Mouse (Mus musculus): ENCODE results near the gene AI481877. TPM values are rescaled to one million over a fixed set of nuclear protein-coding genes. Genes with fewer than 3 reads are reported as not detected.
A peak's percentile ranks its signal among the peaks of the same experiment; 100 is the strongest.

The AI481877 gene
- polyA plus RNA-seq, 1 experiment from 2014 or later, result not detected

DNA sequence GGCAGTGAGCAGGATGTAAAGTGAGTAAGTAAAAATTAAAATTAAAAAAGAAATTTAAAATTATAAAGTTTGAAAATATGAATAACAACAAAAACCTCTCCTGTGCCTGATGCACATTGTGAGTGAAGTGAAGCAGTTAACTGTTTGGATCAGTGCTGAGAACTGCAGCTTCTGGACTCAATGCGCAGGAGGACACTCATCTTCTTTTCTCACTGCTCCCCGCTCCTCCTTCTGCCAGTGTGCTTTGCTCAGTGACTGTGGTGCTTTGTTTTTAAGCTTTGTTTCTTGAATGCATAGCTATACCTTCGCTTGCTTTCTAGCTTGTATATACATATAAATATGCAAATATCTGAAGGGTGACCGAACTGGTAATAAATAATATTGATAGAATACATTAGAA lies 30.1 kb downstream of the AI481877 start:
- no peak for ATAC-seq (ENCODE audit: insufficient number of reproducible peaks, insufficient read depth, low FRiP score, low read depth)
- 85% methylated on average over 4 of the region's 4 CpGs for WGBS
- Histone ChIP-seq H3K4me2 (replicated peaks; ENCODE audit: low read depth, low read length) (no peak overlapping the region), H3K4me3 (ENCODE audit: low read depth, low read length) (no peak overlapping the region), H3K4me1 (ENCODE audit: control insufficient read depth, insufficient read depth, low read length) (no peaks in the 10 kb centered on the region), H3K36me3 (ENCODE audit: control insufficient read depth, insufficient read depth, low read length) (no peaks in the 10 kb centered on the region), H3K9ac (replicated peaks; ENCODE audit: low read depth, low read length) (no peak overlapping the region), H3K9me3 (ENCODE audit: control insufficient read depth, low read depth, low read length) (no peaks in the 10 kb centered on the region), H3K27ac (ENCODE audit: low read length) (no peak overlapping the region), H3K27me3 (ENCODE audit: control insufficient read depth, insufficient read depth, low read length) (no peaks in the 10 kb centered on the region)

DNA sequence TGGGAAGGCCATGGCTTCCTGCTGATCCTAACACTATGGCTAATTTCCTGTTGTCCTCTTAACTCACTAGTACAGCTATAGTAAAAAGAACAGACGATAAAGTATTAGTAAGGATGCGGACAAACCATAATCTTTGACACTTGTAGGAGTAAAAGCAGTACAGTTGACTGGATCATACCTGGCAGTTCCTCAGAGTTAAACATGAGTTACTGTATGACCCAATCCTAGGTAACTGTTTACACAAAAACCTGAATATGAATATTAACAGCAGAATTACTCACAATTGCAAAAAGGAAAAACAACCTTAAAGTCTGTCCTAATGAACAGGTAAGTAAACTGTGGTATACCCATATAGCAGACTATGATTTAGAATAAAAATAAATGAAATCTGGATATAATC lies 30.9 kb downstream of the AI481877 start:
- ATAC-seq (ENCODE audit: insufficient number of reproducible peaks, insufficient read depth, low FRiP score, low read depth), result no peak
- Histone ChIP-seq H3K9me3 (ENCODE audit: control insufficient read depth, low read depth, low read length) (no peaks in the 10 kb centered on the region), H3K4me3 (ENCODE audit: low read depth, low read length) (no peak overlapping the region), H3K27ac (ENCODE audit: low read length) (no peak overlapping the region), H3K9ac (replicated peaks; ENCODE audit: low read depth, low read length) (no peak overlapping the region), H3K4me1 (ENCODE audit: control insufficient read depth, insufficient read depth, low read length) (no peaks in the 10 kb centered on the region), H3K4me2 (replicated peaks; ENCODE audit: low read depth, low read length) (no peak overlapping the region), H3K27me3 (ENCODE audit: control insufficient read depth, insufficient read depth, low read length) (no peaks in the 10 kb centered on the region), H3K36me3 (ENCODE audit: control insufficient read depth, insufficient read depth, low read length) (no peaks in the 10 kb centered on the region)
- 74% methylated on average over 2 of the region's 2 CpGs for WGBS

DNA sequence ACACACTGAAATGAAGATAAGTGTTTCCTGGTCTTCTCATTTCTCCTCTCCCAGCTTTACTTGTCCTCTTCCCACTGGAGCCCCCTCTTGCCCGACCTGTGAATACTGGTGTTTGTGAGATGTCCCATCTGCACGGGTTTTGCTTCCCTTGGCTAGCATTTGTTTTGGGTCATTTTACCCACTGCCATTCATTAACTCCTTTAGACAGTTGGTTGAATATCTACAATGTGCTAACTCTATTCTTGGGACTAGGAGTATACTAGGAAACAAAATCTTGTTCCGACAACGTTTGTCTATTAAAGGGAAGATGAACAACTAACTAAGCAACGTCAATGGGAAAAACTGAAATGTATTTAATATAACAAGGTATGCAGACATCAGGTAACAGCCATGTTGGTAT lies 32.1 kb downstream of the AI481877 start:
- no peak overlapping the region for H3K4me2 ChIP-seq (replicated peaks; ENCODE audit: low read depth, low read length)
- no peaks in the 10 kb centered on the region for H3K36me3 ChIP-seq (ENCODE audit: control insufficient read depth, insufficient read depth, low read length)
- WGBS, result 69% methylated on average over 5 of the region's 5 CpGs
- H3K4me1 ChIP-seq (ENCODE audit: control insufficient read depth, insufficient read depth, low read length), result no peaks in the 10 kb centered on the region
- no peak overlapping the region for H3K9ac ChIP-seq (replicated peaks; ENCODE audit: low read depth, low read length)
- no peaks in the 10 kb centered on the region for H3K27me3 ChIP-seq (ENCODE audit: control insufficient read depth, insufficient read depth, low read length)
- no peak for ATAC-seq (ENCODE audit: insufficient number of reproducible peaks, insufficient read depth, low FRiP score, low read depth)
- no peaks in the 10 kb centered on the region for H3K9me3 ChIP-seq (ENCODE audit: control insufficient read depth, low read depth, low read length)
- no peak overlapping the region for H3K4me3 ChIP-seq (ENCODE audit: low read depth, low read length)
- no peak overlapping the region for H3K27ac ChIP-seq (ENCODE audit: low read length)

DNA sequence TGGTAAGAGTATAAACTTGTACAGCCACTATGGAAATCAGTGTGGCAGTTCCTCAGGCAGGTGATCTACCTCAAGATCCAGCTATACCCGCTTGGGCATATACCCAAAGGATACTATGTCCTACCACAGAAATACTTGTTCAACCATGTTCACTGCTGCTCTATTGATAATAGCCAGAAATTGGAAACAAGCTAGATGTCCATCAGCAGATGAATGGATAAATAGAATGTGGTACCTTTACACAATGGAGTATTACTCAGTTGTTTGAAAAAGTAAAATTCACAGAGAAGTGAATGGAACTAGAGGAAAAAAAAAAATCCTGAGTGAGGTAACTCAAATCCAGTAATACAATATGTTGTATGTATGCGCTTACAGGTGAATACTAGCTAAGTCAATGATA lies 34.6 kb downstream of the AI481877 start:
- Histone ChIP-seq H3K9me3 (ENCODE audit: control insufficient read depth, low read depth, low read length) (no peaks in the 10 kb centered on the region), H3K4me2 (replicated peaks; ENCODE audit: low read depth, low read length) (no peak overlapping the region), H3K4me1 (ENCODE audit: control insufficient read depth, insufficient read depth, low read length) (no peaks in the 10 kb centered on the region), H3K9ac (replicated peaks; ENCODE audit: low read depth, low read length) (no peak overlapping the region), H3K36me3 (ENCODE audit: control insufficient read depth, insufficient read depth, low read length) (no peaks in the 10 kb centered on the region), H3K27ac (ENCODE audit: low read length) (no peak overlapping the region), H3K27me3 (ENCODE audit: control insufficient read depth, insufficient read depth, low read length) (no peaks in the 10 kb centered on the region), H3K4me3 (ENCODE audit: low read depth, low read length) (no peak overlapping the region)
- ATAC-seq (ENCODE audit: insufficient number of reproducible peaks, insufficient read depth, low FRiP score, low read depth), result no peak
- 88% methylated on average over 2 of the region's 2 CpGs for WGBS

DNA sequence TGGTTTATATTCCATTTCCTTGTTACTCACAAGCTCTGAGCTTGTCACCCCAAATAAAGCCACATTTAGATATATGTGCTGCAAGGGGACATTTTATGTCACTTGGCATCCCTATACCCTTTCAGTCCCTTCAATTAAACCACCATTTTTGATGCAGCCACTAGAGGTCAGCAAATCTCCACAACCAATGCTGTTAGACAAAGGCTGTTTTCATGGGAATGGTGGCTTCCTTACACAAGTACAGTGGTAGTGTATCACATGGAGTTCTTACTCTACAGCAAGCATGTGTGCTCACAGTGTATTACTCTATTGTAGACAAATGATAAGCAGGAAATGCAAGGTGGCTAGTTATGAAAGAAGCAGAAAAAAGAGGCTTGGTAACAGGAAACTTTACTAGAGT lies 42.4 kb downstream of the AI481877 start:
- Histone ChIP-seq H3K27me3 (ENCODE audit: control insufficient read depth, insufficient read depth, low read length) (no peaks in the 10 kb centered on the region), H3K36me3 (ENCODE audit: control insufficient read depth, insufficient read depth, low read length) (no peaks in the 10 kb centered on the region), H3K4me1 (ENCODE audit: control insufficient read depth, insufficient read depth, low read length) (no peaks in the 10 kb centered on the region), H3K4me3 (ENCODE audit: low read depth, low read length) (no peak overlapping the region), H3K9me3 (ENCODE audit: control insufficient read depth, low read depth, low read length) (no peaks in the 10 kb centered on the region), H3K4me2 (replicated peaks; ENCODE audit: low read depth, low read length) (no peak overlapping the region), H3K27ac (ENCODE audit: low read length) (no peak overlapping the region), H3K9ac (replicated peaks; ENCODE audit: low read depth, low read length) (no peak overlapping the region)
- peak; percentile 63; the same call in 1 of the 2 replicates for ATAC-seq (ENCODE audit: insufficient number of reproducible peaks, insufficient read depth, low FRiP score, low read depth)

DNA sequence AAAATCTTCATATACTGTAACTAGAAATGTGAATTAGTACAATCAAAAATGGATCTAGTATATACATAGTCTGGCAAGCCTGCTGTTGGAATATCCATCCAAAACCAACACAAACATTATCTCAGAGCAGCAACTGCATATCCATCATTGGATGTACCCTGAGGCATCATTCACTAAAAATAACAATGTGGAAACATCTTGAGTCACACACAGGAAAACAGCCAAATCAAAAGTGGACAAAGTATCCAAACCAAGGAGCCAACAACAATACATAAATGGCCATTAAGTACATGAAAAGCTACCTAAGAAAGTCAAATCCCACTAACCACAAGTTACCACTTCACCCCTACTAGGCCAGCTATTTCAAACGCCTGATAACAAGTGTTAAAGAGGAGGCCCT lies 49.4 kb downstream of the AI481877 start:
- Histone ChIP-seq H3K4me2 (replicated peaks; ENCODE audit: low read depth, low read length) (no peak overlapping the region), H3K36me3 (ENCODE audit: control insufficient read depth, insufficient read depth, low read length) (no peaks in the 10 kb centered on the region), H3K9ac (replicated peaks; ENCODE audit: low read depth, low read length) (no peak overlapping the region), H3K27ac (ENCODE audit: low read length) (no peak overlapping the region), H3K9me3 (ENCODE audit: control insufficient read depth, low read depth, low read length) (no peaks in the 10 kb centered on the region), H3K4me3 (ENCODE audit: low read depth, low read length) (no peak overlapping the region), H3K27me3 (ENCODE audit: control insufficient read depth, insufficient read depth, low read length) (no peaks in the 10 kb centered on the region), H3K4me1 (ENCODE audit: control insufficient read depth, insufficient read depth, low read length) (no peaks in the 10 kb centered on the region)
- ATAC-seq (ENCODE audit: insufficient number of reproducible peaks, insufficient read depth, low FRiP score, low read depth), result no peak
- WGBS, result 27% methylated on average over 1 of the region's 1 CpGs

DNA sequence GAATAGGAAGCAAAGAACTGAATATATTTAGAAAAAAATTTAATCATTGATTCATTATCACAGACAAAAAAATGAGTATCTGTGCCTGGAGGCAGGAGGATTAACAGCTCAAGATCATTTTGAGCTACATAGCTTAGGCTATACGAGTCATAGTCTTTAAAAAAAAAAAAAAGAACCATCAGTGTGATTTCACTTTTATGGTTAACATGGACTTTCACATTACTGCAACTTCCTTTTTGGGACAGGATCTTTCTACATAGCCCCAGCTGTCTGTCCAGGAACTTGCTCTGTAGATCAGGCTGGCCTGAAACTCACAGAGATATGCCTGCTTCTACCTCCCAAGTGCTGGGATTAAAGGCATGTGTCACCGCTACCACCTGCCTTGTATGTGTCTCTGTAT lies 55.4 kb downstream of the AI481877 start:
- 73% methylated on average over 2 of the region's 2 CpGs for WGBS
- H3K4me2 ChIP-seq (replicated peaks; ENCODE audit: low read depth, low read length), result no peak overlapping the region
- H3K9ac ChIP-seq (replicated peaks; ENCODE audit: low read depth, low read length), result no peak overlapping the region
- H3K36me3 ChIP-seq (ENCODE audit: control insufficient read depth, insufficient read depth, low read length), result no peaks in the 10 kb centered on the region
- H3K4me3 ChIP-seq (ENCODE audit: low read depth, low read length), result no peak overlapping the region
- H3K9me3 ChIP-seq (ENCODE audit: control insufficient read depth, low read depth, low read length), result no peaks in the 10 kb centered on the region
- no peaks in the 10 kb centered on the region for H3K27me3 ChIP-seq (ENCODE audit: control insufficient read depth, insufficient read depth, low read length)
- ATAC-seq (ENCODE audit: insufficient number of reproducible peaks, insufficient read depth, low FRiP score, low read depth), result no peak
- H3K27ac ChIP-seq (ENCODE audit: low read length), result no peak overlapping the region
- H3K4me1 ChIP-seq (ENCODE audit: control insufficient read depth, insufficient read depth, low read length), result no peaks in the 10 kb centered on the region

DNA sequence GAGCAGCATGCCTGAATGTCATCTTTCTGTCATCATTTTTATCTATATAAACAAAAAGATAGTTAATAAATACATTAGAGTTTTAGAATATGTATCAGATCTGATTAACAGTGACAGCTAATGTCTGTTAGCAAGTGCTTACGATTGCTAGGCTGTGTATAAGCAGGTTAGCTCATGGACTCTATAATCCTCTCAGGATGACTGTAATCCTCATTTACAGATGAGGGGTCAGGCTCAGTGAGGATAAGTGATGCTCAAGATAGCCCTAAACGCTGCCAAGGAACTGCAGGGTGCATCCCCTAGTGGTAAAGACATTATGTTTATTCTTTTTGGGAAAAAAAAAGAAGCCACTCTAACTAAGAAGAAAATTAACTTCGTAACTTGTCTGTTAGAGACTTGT lies 69.5 kb downstream of the AI481877 start:
- Histone ChIP-seq H3K27ac (ENCODE audit: low read length) (no peak overlapping the region), H3K36me3 (ENCODE audit: control insufficient read depth, insufficient read depth, low read length) (no peaks in the 10 kb centered on the region), H3K4me3 (ENCODE audit: low read depth, low read length) (no peak overlapping the region), H3K4me1 (ENCODE audit: control insufficient read depth, insufficient read depth, low read length) (no peaks in the 10 kb centered on the region), H3K9ac (replicated peaks; ENCODE audit: low read depth, low read length) (no peak overlapping the region), H3K4me2 (replicated peaks; ENCODE audit: low read depth, low read length) (no peak overlapping the region), H3K27me3 (ENCODE audit: control insufficient read depth, insufficient read depth, low read length) (no peaks in the 10 kb centered on the region), H3K9me3 (ENCODE audit: control insufficient read depth, low read depth, low read length) (no peaks in the 10 kb centered on the region)
- no peak for ATAC-seq (ENCODE audit: insufficient number of reproducible peaks, insufficient read depth, low FRiP score, low read depth)
- WGBS, result 42% methylated on average over 3 of the region's 3 CpGs

DNA sequence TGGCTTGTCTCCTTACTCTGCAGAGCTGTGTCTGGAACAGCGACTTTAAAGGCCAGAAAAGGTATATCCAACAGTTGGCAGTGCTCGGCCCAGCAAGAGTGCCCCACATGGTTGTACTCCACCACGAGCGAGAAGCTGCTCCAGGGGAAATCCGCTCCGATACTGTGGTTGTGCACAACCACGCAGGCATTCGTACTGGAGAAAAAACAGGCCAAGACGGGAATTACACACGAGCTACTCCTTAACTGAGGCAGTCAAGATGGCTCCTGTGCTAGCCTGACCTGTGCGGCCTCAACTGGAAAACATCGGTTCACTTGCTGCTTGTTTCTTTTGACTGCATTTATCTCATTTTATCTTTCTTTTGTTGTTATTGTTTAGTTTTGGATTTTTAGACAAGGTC lies 76.3 kb downstream of the AI481877 start:
- no peaks in the 10 kb centered on the region for H3K9me3 ChIP-seq (ENCODE audit: control insufficient read depth, low read depth, low read length)
- no peak overlapping the region for H3K4me2 ChIP-seq (replicated peaks; ENCODE audit: low read depth, low read length)
- ATAC-seq (ENCODE audit: insufficient number of reproducible peaks, insufficient read depth, low FRiP score, low read depth), result no peak
- no peaks in the 10 kb centered on the region for H3K27me3 ChIP-seq (ENCODE audit: control insufficient read depth, insufficient read depth, low read length)
- no peaks in the 10 kb centered on the region for H3K36me3 ChIP-seq (ENCODE audit: control insufficient read depth, insufficient read depth, low read length)
- no peak overlapping the region for H3K4me3 ChIP-seq (ENCODE audit: low read depth, low read length)
- H3K27ac ChIP-seq (ENCODE audit: low read length), result no peak overlapping the region
- H3K4me1 ChIP-seq (ENCODE audit: control insufficient read depth, insufficient read depth, low read length), result no peaks in the 10 kb centered on the region
- no peak overlapping the region for H3K9ac ChIP-seq (replicated peaks; ENCODE audit: low read depth, low read length)
- 77% methylated on average over 12 of the region's 12 CpGs for WGBS

Measured in stomach, embryonic 14.5 days (tissue).